Mouse (Mus musculus) heart, postnatal 10 days (tissue): ENCODE data around the gene Rln3. TPM values are rescaled to one million over a fixed set of nuclear protein-coding genes. Genes with fewer than 3 reads are reported as not detected.
A peak's percentile ranks its signal among the peaks of the same experiment; 100 is the strongest.
"Not testable (repeated sequence)": the region's sequence is repeated elsewhere in the genome, so short reads cannot be mapped to it uniquely, and the experiment has no call there.

ENCODE experiments used
- DNase-seq, 2 experiments: peaks; one replicate each; pipeline ENCODE4 v3.0.0; 2021
- intact Hi-C: fragments of 180-260 bp; cut with DNase I; formaldehyde crosslinking; loops from one replicate; pipeline ENCODE4 v1.15.1; 2025
- total RNA-seq, 2 experiments: library from RNA; stranded (reverse); gene quantifications; 2 replicates each; pipeline ENCODE4 v1.2.3; 2021

The Rln3 gene
- total RNA-seq, 2 experiments from 2014 or later, result not detected

- intact Hi-C loops, result no loop called here
- peak in 1 of 2 experiments; percentile 55 for DNase-seq
Observed at GRCm38 (mm10) chr8:84025863-84026262, 18.9 kb downstream of the Rln3 start.

GRCm38 (mm10) chr8:84024171-84024570, 20.6 kb downstream of the Rln3 start:
- DNase-seq, result peak; percentile 59 to 75
- intact Hi-C loops, result loop anchor here (5.0 kb wide), 1 partner anchor 203 kb away; no protein-coding TSS in a partner anchor

- intact Hi-C loops, result loop anchor here (5.0 kb wide), 1 partner anchor 204 kb away; no protein-coding TSS in a partner anchor
- no peak for DNase-seq
Observed at GRCm38 (mm10) chr8:84023631-84024030, 21.2 kb downstream of the Rln3 start.

GRCm38 (mm10) chr8:84023085-84023484, 21.7 kb downstream of the Rln3 start:
- DNase-seq, result peak; percentile 90 to 92
- intact Hi-C loops, result loop anchor here (5.0 kb wide), 1 partner anchor 204 kb away; no protein-coding TSS in a partner anchor

- intact Hi-C loops, result loop anchor here (5.0 kb wide), 1 partner anchor 206 kb away; no protein-coding TSS in a partner anchor
- DNase-seq, result no peak
Observed at GRCm38 (mm10) chr8:84021569-84021968, 23.2 kb downstream of the Rln3 start.

- intact Hi-C loops, result loop anchor here (5.0 kb wide), 1 partner anchor 206 kb away; no protein-coding TSS in a partner anchor
- no peak for DNase-seq
Observed at GRCm38 (mm10) chr8:84021096-84021495, 23.7 kb downstream of the Rln3 start, which contains the start of gene Palm3. Gene Palm3 (plus strand): TSS chr8:84021471.

- no peak for DNase-seq
- intact Hi-C loops, result loop anchor here (5.0 kb wide), 1 partner anchor 208 kb away; no protein-coding TSS in a partner anchor
Observed at GRCm38 (mm10) chr8:84019738-84020137, 25.1 kb downstream of the Rln3 start.

GRCm38 (mm10) chr8:84015833-84016232, 29.0 kb downstream of the Rln3 start:
- intact Hi-C loops, result no loop called here

GRCm38 (mm10) chr8:84012499-84013165, 32.2 kb downstream of the Rln3 start:
- no peak for DNase-seq
- intact Hi-C loops, result loop anchor here (5.0 kb wide), 1 partner anchor 345 kb away; no protein-coding TSS in a partner anchor

More at GRCm38 (mm10) chr8:84015833-84016232, 29.0 kb downstream of the Rln3 start:
- no peak for DNase-seq

- DNase-seq, result peak in 1 of 2 experiments; percentile 38
- intact Hi-C loops, result loop anchor here (5.0 kb wide), 1 partner anchor 345 kb away; no protein-coding TSS in a partner anchor
Observed at GRCm38 (mm10) chr8:84011705-84012498, 32.9 kb downstream of the Rln3 start, which contains the start of gene 2210011C24Rik. Gene 2210011C24Rik (minus strand): TSS chr8:84012171.

- intact Hi-C loops, result loop anchor here (5.0 kb wide), 1 partner anchor 346 kb away; no protein-coding TSS in a partner anchor
- DNase-seq, result peak; percentile 83 to 86
Observed at GRCm38 (mm10) chr8:84010625-84011611, 33.9 kb downstream of the Rln3 start.

GRCm38 (mm10) chr8:84009876-84010275, 34.9 kb downstream of the Rln3 start:
- intact Hi-C loops, result loop anchor here (5.0 kb wide), 2 partner anchors 57 to 347 kb away; partner anchors contain the start of genes Gm10643 and Rfx1
- peak; percentile 91 to 94 for DNase-seq

GRCm38 (mm10) chr8:84008362-84008761, 36.4 kb downstream of the Rln3 start:
- intact Hi-C loops, result loop anchor here (5.0 kb wide), 1 partner anchor 59 kb away; the partner anchor contains the start of genes Gm10643 and Rfx1
- no peak for DNase-seq

- intact Hi-C loops, result loop anchor here (5.0 kb wide), 1 partner anchor 62 kb away; the partner anchor contains the start of genes Gm10643 and Rfx1
Observed at GRCm38 (mm10) chr8:84005502-84005901, 39.3 kb downstream of the Rln3 start.

GRCm38 (mm10) chr8:84004533-84005201, 40.1 kb downstream of the Rln3 start:
- DNase-seq, result peak; percentile 94 to 95
- intact Hi-C loops, result loop anchor here (5.0 kb wide), 1 partner anchor 63 kb away; the partner anchor contains the start of genes Gm10643 and Rfx1

More at GRCm38 (mm10) chr8:84005502-84005901, 39.3 kb downstream of the Rln3 start:
- DNase-seq, result not testable (repeated sequence)

GRCm38 (mm10) chr8:84003612-84004246, 41.1 kb downstream of the Rln3 start:
- intact Hi-C loops, result no loop called here
- no peak for DNase-seq

GRCm38 (mm10) chr8:84002957-84003611, 41.7 kb downstream of the Rln3 start:
- no peak for DNase-seq
- intact Hi-C loops, result no loop called here
